ENCODE assay signal across 13 mouse cellular contexts in the genomic region with DNA sequence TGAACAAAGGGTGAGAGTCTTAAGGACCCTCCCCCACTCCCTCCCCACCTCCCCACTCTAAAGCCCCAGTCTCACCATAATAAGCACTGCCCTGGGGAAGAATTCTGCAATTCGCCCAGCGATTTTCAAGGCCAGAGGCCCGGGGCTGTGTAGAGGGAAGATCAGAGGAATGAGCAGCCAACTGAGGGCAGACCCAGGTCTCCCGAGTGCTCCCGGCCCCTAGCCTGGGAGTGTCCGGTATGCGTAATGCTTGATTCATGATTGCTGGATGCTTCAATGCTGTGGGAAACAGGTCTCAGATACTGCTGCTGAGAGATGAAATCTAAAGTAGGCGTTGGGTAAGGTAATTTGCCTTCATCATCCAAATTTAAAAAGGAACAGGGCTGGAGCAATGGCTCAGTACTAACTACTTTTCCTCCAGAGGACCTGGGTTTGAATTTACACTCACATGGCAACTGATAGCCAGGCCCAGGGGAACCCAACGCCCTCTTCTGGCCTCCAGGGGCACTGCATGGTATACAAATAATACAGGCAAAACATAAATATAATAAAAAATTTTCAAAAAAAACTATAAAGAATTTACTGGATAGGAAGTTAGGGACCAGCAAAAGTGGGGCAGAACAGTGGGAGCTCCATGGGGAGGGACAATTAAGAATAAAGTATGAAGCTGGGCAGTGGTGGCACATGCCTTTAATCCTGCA. TPM values are rescaled to one million over a fixed set of nuclear protein-coding genes. Genes with fewer than 3 reads are reported as not detected.
DNase-seq lines count a peak whose midpoint lies in the region; ATAC-seq and TF ChIP-seq lines count a peak whose summit lies in the region.
"Had no signal": no experiment of that assay in that cellular context is flagged by ENCODE, and none has a peak within 500 bp of the region (broad histone marks: within the 10 kb centered on the region; RNA-seq: fewer than 3 reads in every experiment).

No protein-coding gene starts in this region.

- no peaks in the 10 kb centered on the region for H3K9me3 ChIP-seq in stomach, postnatal 0 days (ENCODE audit: control insufficient read depth, low read length)
- H3K9me3 ChIP-seq: hindbrain, embryonic 15.5 days had no signal

- no peak overlapping the region for H3K4me3 ChIP-seq in gastrocnemius, adult 2 months
- H3K4me3 ChIP-seq in spleen, adult 2 months (ENCODE audit: extremely low read depth, insufficient read depth, insufficient read length): no peak overlapping the region
- H3K4me3 ChIP-seq in bone marrow macrophage, adult 2 months (ENCODE audit: insufficient read depth, low read length): no peak overlapping the region
- no peak overlapping the region for H3K4me3 ChIP-seq in stomach, postnatal 0 days (ENCODE audit: low read depth, low read length)
- H3K4me3 ChIP-seq: hindbrain, embryonic 15.5 days; myocyte had no signal

- intact Hi-C loops in gastrocnemius, adult 2 months (cut with DNase I): no loop called here
- intact Hi-C loops in gastrocnemius, postnatal 14 days (cut with DNase I; ENCODE audit: low total_unique reads): no loop called here

- peak; percentile 60 for TF ChIP-seq CTCF in gastrocnemius, adult 2 months (IDR thresholded peaks at IDR 0.05)
- peak; percentile 28; the same call in 1 of the 2 replicates for TF ChIP-seq CTCF in spleen, adult 2 months (IDR thresholded peaks at IDR 0.05; ENCODE audit: extremely low read depth, insufficient read depth, insufficient read length, insufficient replicate concordance)
- peak; percentile 56 for TF ChIP-seq CTCF in bone marrow macrophage, adult 2 months (IDR thresholded peaks at IDR 0.05; ENCODE audit: low read depth, low read length)
- peak; percentile 56 for TF ChIP-seq CTCF in stomach, postnatal 0 days (IDR thresholded peaks at IDR 0.05; ENCODE audit: low read depth)

- 82% methylated on average over 9 of the region's 9 CpGs for WGBS in spleen, adult 2 months
- 70% methylated on average over 9 of the region's 9 CpGs for WGBS in stomach, postnatal 0 days

- no peak overlapping the region for H3K4me2 ChIP-seq in stomach, postnatal 0 days (replicated peaks; ENCODE audit: low read depth)
- H3K4me2 ChIP-seq: hindbrain, embryonic 15.5 days had no signal

- no peak for TF ChIP-seq EP300 in stomach, postnatal 0 days (optimal IDR thresholded peaks at IDR 0.05)

- H3K27ac ChIP-seq in gastrocnemius, adult 2 months: peak overlapping the region; percentile 16; the same call in 1 of the 2 replicates
- no peak overlapping the region for H3K27ac ChIP-seq in spleen, adult 2 months (ENCODE audit: insufficient read depth, low read length)
- H3K27ac ChIP-seq in bone marrow macrophage, adult 2 months (ENCODE audit: insufficient read depth, low read depth, low read length): no peak overlapping the region
- H3K27ac ChIP-seq in stomach, postnatal 0 days (replicated peaks): no peak overlapping the region
- H3K27ac ChIP-seq: hindbrain, embryonic 15.5 days had no signal

- H3K4me1 ChIP-seq in spleen, adult 2 months (ENCODE audit: control insufficient read depth, insufficient read depth, insufficient read length): peaks cover 11% of the 10 kb centered on the region; the same call in 1 of the 2 replicates
- H3K4me1 ChIP-seq in bone marrow macrophage, adult 2 months (ENCODE audit: control insufficient read depth, insufficient read depth, low read length): peaks cover 24% of the 10 kb centered on the region
- peaks cover 3% of the 10 kb centered on the region; the same call in 1 of the 2 replicates for H3K4me1 ChIP-seq in stomach, postnatal 0 days (replicated peaks; ENCODE audit: control insufficient read depth, insufficient read depth)

- no peak for ATAC-seq in stomach, postnatal 0 days (ENCODE audit: low FRiP score, low TSS enrichment)
- no peak for ATAC-seq in erythroid progenitor cell, adult 5-6 weeks (replicated peaks; ENCODE audit: low FRiP score, poor library complexity, severe bottlenecking)
- ATAC-seq: forebrain, embryonic 14.5 days had no signal

- no peak for DNase-seq in gastrocnemius, adult 2 months
- no peak for DNase-seq in gastrocnemius, postnatal 14 days
- DNase-seq in spleen, adult 2 months (ENCODE audit: low read depth in 1 of 2, low spot score in 2 of 2): no peak
- DNase-seq in spleen, adult 18-20 months: no peak
- DNase-seq in stomach, postnatal 0 days (ENCODE audit: low spot score): no peak
- no peak for DNase-seq in heart, adult 9 months (ENCODE audit: low spot score in 2 of 2)
- DNase-seq: kidney, postnatal 4 days; retina, postnatal 1 day had no signal

- TF ChIP-seq POLR2A in spleen, adult 2 months (IDR thresholded peaks at IDR 0.05; ENCODE audit: low read depth, low read length): no peak
- no peak for TF ChIP-seq POLR2A in bone marrow macrophage, adult 2 months (IDR thresholded peaks at IDR 0.05; ENCODE audit: borderline replicate concordance, low read depth, low read length)

- no peak overlapping the region for H3K9ac ChIP-seq in stomach, postnatal 0 days (ENCODE audit: low read length)
- H3K9ac ChIP-seq: hindbrain, embryonic 15.5 days had no signal

- H3K27me3 ChIP-seq in spleen, adult 2 months (ENCODE audit: control insufficient read depth, insufficient read depth, low read length): no peaks in the 10 kb centered on the region
- no peaks in the 10 kb centered on the region for H3K27me3 ChIP-seq in stomach, postnatal 0 days (ENCODE audit: control insufficient read depth, insufficient read depth, low read length)
- H3K27me3 ChIP-seq: hindbrain, embryonic 15.5 days had no signal

- peaks cover 20% of the 10 kb centered on the region for H3K36me3 ChIP-seq in spleen, adult 2 months (ENCODE audit: control insufficient read depth, insufficient read depth, low read length)
- peaks cover 4% of the 10 kb centered on the region; the same call in 1 of the 2 replicates for H3K36me3 ChIP-seq in stomach, postnatal 0 days (ENCODE audit: control insufficient read depth, insufficient read depth, low read length)

RNA-seq across cellular contexts. Expression of a gene that starts 3.0 kb away (rescaled TPM):
- 10 to 100 TPM; 30.3 to 45.2 TPM for total RNA-seq in gastrocnemius, adult 2 months (2021)
- 10 to 100 TPM; 38.6 to 39.4 TPM for total RNA-seq in gastrocnemius, postnatal 14 days (2021)
- polyA plus RNA-seq in spleen, adult 2 months (2012; rRNA removed): 14.5 and 15.0 TPM in 2 replicates
- polyA plus RNA-seq in bone marrow macrophage, adult 2 months (2012; ENCODE audit: insufficient read depth, insufficient read length, missing spikeins): 19.3 and 21.9 TPM in 2 replicates
- polyA plus RNA-seq in stomach, postnatal 0 days (2015; fragmentation: Nextera tagmentation; extraction: Ambion mirVana): 13.1 and 14.5 TPM in 2 replicates
- total RNA-seq in erythroid progenitor cell, adult 5-6 weeks (2015; ENCODE audit: low replicate concordance): 11.7 and 19.8 TPM in 2 replicates
- total RNA-seq in erythroid progenitor cell, adult 5-6 weeks (2017; ENCODE audit: low replicate concordance): 3.3 and 14.8 TPM in 2 replicates

RNA-seq across cellular contexts. Expression of a gene that starts 4.2 kb away (rescaled TPM):
- total RNA-seq in gastrocnemius, adult 2 months (2021): 10 to 100 TPM; 53.3 to 75.5 TPM
- 10 to 100 TPM; 48.3 to 49.7 TPM for total RNA-seq in gastrocnemius, postnatal 14 days (2021)
- polyA plus RNA-seq in spleen, adult 2 months (2012; rRNA removed): 101 and 118 TPM in 2 replicates
- 382 and 397 TPM in 2 replicates for polyA plus RNA-seq in bone marrow macrophage, adult 2 months (2012; ENCODE audit: insufficient read depth, insufficient read length, missing spikeins)
- 130 and 136 TPM in 2 replicates for polyA plus RNA-seq in stomach, postnatal 0 days (2015; fragmentation: Nextera tagmentation; extraction: Ambion mirVana)
- total RNA-seq in erythroid progenitor cell, adult 5-6 weeks (2015; ENCODE audit: low replicate concordance): 287 and 391 TPM in 2 replicates
- 37.7 and 64.8 TPM in 2 replicates for total RNA-seq in erythroid progenitor cell, adult 5-6 weeks (2017; ENCODE audit: low replicate concordance)

RNA-seq across cellular contexts. Expression of a gene that starts 6.7 kb away (rescaled TPM):
- 100 to 1,000 TPM; 282 to 334 TPM for total RNA-seq in gastrocnemius, adult 2 months (2021)
- 100 to 1,000 TPM; 415 to 455 TPM for total RNA-seq in gastrocnemius, postnatal 14 days (2021)
- 1.4 and 1.5 TPM in 2 replicates for polyA plus RNA-seq in spleen, adult 2 months (2012; rRNA removed)
- not detected in 2 replicates for polyA plus RNA-seq in bone marrow macrophage, adult 2 months (2012; ENCODE audit: insufficient read depth, insufficient read length, missing spikeins)
- 0.30 and 0.35 TPM in 2 replicates for polyA plus RNA-seq in stomach, postnatal 0 days (2015; fragmentation: Nextera tagmentation; extraction: Ambion mirVana)
- total RNA-seq in erythroid progenitor cell, adult 5-6 weeks (2015; ENCODE audit: low replicate concordance): not detected in 2 replicates
- total RNA-seq in erythroid progenitor cell, adult 5-6 weeks (2017; ENCODE audit: low replicate concordance): not detected in 2 replicates
- polyA plus RNA-seq: forebrain, embryonic 14.5 days had no signal

RNA-seq across cellular contexts. Expression of a gene that starts 8.8 kb away (rescaled TPM):
- total RNA-seq in gastrocnemius, adult 2 months (2021): 10 to 100 TPM; 33.8 to 54.8 TPM
- total RNA-seq in gastrocnemius, postnatal 14 days (2021): 10 to 100 TPM; 57.5 to 63.2 TPM
- polyA plus RNA-seq in spleen, adult 2 months (2012; rRNA removed): 60.4 and 67.7 TPM in 2 replicates
- 219 and 291 TPM in 2 replicates for polyA plus RNA-seq in bone marrow macrophage, adult 2 months (2012; ENCODE audit: insufficient read depth, insufficient read length, missing spikeins)
- 268 and 316 TPM in 2 replicates for polyA plus RNA-seq in stomach, postnatal 0 days (2015; fragmentation: Nextera tagmentation; extraction: Ambion mirVana)
- total RNA-seq in erythroid progenitor cell, adult 5-6 weeks (2015; ENCODE audit: low replicate concordance): 112 and 141 TPM in 2 replicates
- 45.1 and 109 TPM in 2 replicates for total RNA-seq in erythroid progenitor cell, adult 5-6 weeks (2017; ENCODE audit: low replicate concordance)

RNA-seq across cellular contexts. Expression of a gene that starts 9.4 kb away (rescaled TPM):
- 10 to 100 TPM; 17.1 to 20.4 TPM for total RNA-seq in gastrocnemius, adult 2 months (2021)
- total RNA-seq in gastrocnemius, postnatal 14 days (2021): 10 to 100 TPM in 1 of 2 experiments, 1 to 10 TPM in 1; 9.4 to 11.7 TPM
- polyA plus RNA-seq in spleen, adult 2 months (2012; rRNA removed): 52.5 and 63.2 TPM in 2 replicates
- polyA plus RNA-seq in bone marrow macrophage, adult 2 months (2012; ENCODE audit: insufficient read depth, insufficient read length, missing spikeins): 38.5 and 45.6 TPM in 2 replicates
- 9.5 and 11.3 TPM in 2 replicates for polyA plus RNA-seq in stomach, postnatal 0 days (2015; fragmentation: Nextera tagmentation; extraction: Ambion mirVana)
- total RNA-seq in erythroid progenitor cell, adult 5-6 weeks (2015; ENCODE audit: low replicate concordance): 20.2 and 22.2 TPM in 2 replicates
- total RNA-seq in erythroid progenitor cell, adult 5-6 weeks (2017; ENCODE audit: low replicate concordance): 31.8 and 34.7 TPM in 2 replicates

Comparison
In these comparisons a context has a peak if more than half of its experiments do, and no peak if none do; other contexts are left out.
1. RNA of a gene that starts 6.7 kb away (total RNA-seq): 415 to 455 TPM in gastrocnemius, postnatal 14 days and 282 to 334 TPM in gastrocnemius, adult 2 months; not detected in erythroid progenitor cell, adult 5-6 weeks; every median in the first group is over 100 times any median in the second.
2. Peak in every context shown above with its lines, with median percentiles within 50 percentile points of each other: CTCF ChIP-seq.